Mouse (Mus musculus): ENCODE data around the gene Adgra3.

DNA sequence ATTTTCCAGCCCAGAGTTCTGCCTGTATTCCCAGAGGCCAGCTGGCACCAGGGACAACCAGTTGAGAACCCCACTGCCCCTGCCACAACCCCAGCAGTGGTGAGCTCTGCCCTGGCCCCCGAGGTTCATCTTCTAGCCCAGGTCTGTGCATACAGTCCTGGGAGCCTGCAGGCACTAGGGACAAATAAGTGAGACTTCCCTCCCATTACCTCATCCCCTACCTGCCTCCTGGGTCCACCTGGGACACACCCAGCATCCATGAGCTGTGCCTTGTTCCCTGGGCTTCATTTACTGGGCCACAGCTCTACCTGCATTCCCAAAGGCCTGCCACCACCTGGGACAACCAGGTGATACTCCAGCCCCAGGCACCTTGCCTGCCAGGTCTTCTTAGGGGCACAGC is 122.5 kb downstream of the Adgra3 start:
- no peak for TF ChIP-seq HCFC1 (IDR thresholded peaks at IDR 0.05; ENCODE audit: borderline replicate concordance, insufficient read depth, low read length)
- TF ChIP-seq ZC3H11A (IDR thresholded peaks at IDR 0.05; ENCODE audit: borderline replicate concordance, low read depth, low read length): no peak
